Mouse (Mus musculus) cerebellum, adult 11-12 months (tissue): ENCODE measurements around the gene Frmd4a.

ENCODE experiments used
- DNase-seq: peaks from one replicate; pipeline ENCODE4 v3.0.0; 2022

Gene Frmd4a

DNA sequence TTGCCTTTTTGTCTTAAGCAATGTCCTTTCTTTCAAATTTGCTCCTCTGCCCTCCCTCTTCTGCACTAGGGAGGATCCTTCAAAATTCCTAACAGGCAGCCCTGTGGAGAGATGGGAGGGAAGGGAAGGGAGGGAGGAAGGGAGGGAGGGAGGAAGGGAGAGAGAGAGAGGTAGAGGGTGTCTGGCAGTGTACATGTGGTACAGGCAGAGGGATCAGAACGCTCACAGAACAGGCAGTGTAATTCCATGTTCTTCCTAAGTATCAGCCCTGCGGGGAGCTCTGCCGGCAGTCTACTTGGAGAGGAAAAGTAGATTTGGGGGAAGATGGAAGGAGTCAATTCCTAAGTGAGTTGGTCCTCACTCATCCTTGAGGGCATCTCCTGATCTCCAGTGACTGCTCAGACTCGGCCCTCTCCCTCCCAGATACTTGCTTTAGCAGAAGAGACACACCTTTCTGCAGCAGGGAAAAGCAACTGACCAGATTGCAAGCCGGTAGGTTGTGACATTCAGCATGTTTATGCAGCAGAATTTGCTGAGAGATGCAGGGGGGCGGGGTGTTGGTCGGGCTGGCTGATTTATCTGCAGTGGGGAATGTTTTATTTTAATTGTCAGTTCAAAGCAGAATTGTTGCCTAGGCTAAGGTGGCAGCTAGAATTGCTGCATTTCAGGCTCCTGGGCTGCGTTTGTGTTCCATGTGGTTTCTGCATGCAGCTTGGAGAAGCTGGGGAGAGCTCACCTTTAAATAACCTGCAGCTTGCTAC is at the start of gene Frmd4a:
Frmd4a (plus strand) TSS at position 190 of the 761 bp plus-strand sequence.
- DNase-seq, result no peak

DNA sequence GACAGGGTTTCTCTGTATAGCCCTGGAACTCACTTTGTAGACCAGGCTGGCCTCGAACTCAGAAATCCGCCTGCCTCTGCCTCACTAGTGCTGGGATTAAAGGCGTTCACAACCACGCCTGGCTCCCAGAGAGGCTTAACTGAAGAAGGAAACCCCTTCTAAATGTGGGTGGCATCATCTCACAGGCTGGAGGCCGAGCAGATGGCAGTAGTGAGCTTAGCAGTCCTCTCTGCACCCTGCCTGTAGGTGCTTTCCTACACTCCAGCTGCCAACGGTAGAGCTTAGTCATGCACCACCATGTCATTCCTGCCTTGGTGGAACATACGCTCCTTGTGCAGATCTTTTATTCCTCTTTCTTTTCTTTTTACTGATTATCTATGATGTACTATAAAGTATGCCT is 28.6 kb upstream of the Frmd4a start:
- DNase-seq, result no peak

GRCm38 (mm10) chr2:3990431-3990830 is 27.1 kb upstream of the Frmd4a start:
- DNase-seq, result no peak

DNA sequence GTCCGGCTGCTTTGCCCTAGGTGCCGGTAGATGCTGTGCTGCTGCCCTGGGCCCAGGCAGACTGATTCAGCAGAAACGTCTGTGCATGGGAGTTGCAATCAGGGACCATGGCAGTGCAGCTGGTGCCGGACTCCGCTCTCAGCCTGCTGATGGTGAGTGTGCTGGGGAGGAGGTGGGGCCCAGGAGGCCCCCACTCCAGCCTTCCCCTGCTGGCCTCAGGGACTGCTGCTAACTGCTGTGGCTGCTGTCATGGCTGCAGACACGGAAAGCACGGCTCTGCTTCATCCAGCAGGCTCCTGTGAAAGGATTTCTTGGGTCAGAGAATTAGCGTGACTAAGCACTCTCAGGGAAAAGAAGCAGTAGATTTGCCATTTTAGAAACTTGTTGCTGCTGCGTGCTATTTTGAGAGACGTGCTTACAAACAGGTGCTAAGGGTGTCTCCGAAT is 937 bp downstream of the Frmd4a start:
- peak; percentile 10 for DNase-seq

DNA sequence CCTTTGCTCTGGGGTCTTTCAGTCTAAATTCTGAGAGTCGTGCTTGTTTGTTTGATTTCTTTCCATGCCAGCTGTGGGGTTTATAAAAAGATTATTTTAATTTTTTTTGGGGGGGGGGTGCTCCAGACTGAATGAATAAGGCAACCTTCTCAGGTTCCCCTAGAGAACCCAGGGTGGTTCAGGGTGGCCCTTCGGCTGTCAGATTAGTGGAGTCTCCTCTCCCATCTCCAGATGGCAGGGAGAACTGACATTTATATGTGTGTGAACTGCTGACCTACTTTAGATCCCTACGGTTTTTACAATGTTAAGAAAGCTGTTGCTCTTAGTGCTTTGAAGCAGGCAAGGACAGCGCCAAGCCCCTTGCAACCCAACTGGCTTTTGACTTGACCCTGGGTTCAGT is 1.4 kb downstream of the Frmd4a start:
- DNase-seq, result no peak

DNA sequence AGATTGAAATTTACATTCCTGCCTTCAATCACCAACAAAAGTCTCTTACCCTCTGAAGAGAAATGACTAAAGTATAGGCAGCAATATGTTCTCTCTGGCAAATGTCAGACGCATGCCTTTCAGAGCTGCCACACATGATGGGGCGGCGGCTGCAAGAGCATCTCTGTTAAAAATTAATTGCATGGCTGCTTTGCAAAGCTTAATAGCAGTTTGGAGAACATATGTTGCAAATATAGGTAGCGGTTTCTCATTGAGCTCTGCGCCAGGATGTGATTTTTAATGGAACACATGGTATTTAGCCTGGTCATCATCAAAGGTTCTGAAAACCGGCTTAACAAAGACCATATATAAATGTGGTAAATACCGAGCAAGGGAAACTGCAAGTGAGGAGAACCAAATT is 7.4 kb downstream of the Frmd4a start:
- no peak for DNase-seq

DNA sequence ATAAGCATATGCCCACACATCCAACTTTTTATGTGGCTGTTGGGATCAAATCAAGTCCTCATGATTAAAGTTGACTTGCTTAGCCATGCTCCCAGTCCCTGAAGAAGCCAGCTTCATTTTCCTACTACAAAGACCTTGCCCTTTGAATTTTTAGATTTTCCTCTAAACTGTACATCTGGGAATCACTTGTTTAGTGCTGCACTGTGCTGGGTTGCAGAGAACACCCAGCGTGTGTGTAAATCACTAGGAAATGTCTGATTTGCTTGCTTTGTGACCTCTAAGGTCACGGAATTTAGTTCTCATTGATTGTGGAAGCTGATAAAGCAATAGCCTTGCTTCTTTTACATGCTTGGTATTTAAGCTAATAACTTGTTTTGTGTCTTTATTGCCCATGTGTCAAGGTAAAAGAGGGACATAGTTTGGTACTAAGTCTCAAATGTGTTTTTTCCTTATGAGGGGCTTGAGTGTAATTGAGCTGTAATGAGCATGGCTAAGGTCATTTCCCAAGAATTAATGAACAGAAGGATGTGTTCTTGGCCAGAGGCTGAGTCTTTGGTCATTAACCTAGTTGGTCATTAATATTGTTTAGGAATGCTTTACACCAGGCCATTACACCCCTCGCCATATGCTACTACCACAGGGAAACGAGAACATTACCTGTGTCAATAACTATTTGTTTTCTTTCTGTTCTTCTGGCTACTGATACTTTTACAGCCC is 11.7 kb downstream of the Frmd4a start:
- DNase-seq, result no peak

- DNase-seq, result no peak
Observed at GRCm38 (mm10) chr2:4036153-4036589, 18.7 kb downstream of the Frmd4a start.

- no peak for DNase-seq
Observed at GRCm38 (mm10) chr2:4036651-4037117, 19.2 kb downstream of the Frmd4a start.

GRCm38 (mm10) chr2:4042009-4042408 is 24.5 kb downstream of the Frmd4a start:
- DNase-seq, result no peak

DNA sequence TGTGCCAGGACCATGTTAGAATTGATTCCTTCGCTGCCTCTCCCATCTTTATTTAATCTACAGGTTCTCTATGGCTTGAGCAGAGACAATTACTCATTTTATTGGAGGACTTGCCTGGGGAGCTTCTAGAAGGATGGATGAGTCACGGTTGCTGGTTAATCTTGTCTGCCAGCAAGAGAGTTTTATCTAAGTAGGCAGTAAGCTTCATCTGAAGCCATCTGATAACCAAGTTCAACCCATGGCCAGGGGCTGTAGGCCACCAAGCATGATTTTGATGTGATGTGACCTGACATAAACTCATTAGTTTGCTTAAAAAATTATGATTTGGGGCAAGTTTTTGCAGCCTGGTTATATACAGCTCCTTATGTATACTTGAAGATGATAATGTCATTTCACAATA is 38.0 kb downstream of the Frmd4a start:
- no peak for DNase-seq

DNA sequence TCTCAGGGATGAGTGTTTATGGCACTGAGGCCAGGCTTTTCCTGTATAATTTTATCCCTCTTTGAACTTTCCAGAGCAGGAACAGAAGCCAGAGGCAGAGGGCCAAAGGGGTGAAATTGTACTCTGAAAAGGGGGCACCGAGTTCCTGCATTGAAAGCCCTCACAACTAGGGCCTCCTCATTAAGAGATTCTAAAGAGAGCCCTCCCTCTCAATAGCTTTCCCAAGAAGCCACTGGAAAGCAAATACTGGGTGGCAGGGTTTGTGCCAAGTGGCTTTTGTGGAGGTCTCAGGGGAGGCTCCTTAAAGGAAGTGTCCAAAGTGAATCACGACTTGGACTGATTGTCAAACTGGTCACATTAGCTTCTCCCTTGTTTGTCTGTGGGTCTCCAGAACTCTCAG is 43.2 kb downstream of the Frmd4a start:
- DNase-seq, result peak; percentile 29

- DNase-seq, result no peak
Observed at GRCm38 (mm10) chr2:4071831-4072230, 54.3 kb downstream of the Frmd4a start.

DNA sequence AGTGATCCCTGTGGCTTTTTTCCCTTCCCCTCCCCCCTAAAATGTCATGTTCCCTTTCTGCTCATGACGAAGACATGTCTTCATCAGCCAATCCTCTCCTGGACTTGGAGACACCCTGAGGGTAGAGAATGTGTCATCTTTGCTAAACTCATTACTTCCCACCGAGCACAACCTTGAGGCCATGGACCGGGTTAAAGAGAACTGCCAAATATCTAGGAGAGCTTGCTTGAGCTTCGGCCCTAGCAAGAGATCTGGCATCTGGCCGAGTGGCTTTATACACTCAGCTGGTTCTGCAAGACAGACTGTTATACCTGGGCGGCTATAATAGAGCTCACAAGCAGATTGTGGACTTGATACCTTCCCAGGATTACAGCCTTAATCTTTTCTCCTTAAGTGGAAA is 66.4 kb downstream of the Frmd4a start:
- DNase-seq, result peak; percentile 39

DNA sequence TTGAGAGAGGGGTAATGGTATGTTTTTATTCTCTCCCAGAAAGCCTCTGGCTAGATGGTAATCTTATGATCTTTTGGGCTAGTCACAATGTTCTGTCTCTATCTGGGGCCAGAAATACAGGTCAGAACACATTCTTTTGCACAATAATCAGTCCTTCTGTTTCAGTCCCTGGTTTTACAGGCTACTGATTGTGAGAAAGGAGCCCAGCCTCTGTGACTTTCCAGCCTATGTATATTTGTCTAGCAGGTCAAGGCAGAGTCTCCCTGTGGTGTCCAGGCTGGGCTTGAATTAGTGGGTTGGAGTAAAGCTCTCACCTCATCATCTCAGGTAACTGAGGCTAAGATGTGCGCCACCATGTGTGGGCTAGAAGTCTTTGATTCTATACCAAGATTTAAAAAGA is 80.1 kb downstream of the Frmd4a start:
- DNase-seq, result no peak

- no peak for DNase-seq
Observed at GRCm38 (mm10) chr2:4098948-4099776, 81.6 kb downstream of the Frmd4a start.

GRCm38 (mm10) chr2:4099777-4100104 is 82.2 kb downstream of the Frmd4a start:
- no peak for DNase-seq

DNA sequence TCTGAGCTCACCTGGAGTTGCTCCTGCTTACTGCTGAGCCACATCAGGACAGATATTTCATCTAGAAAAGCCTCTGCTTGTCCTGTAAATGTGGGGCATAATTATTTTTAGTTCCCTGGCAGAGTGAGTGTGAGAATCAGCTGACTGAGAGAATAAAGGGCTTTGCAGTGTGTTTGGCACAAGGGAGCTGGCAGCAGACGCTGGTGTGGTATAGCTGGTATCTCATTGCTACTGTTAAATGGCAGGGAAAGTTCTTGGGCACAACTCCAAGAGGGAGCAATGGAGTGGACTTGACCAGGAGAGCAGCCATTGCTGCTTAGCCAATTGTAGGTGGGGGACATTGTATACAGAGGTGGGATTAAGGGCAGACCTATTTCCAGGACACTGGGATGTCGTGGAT is 83.9 kb downstream of the Frmd4a start:
- no peak for DNase-seq

GRCm38 (mm10) chr2:4113303-4113920 is 95.9 kb downstream of the Frmd4a start:
- no peak for DNase-seq

GRCm38 (mm10) chr2:4119678-4120458 is 102.4 kb downstream of the Frmd4a start:
- DNase-seq, result no peak

- DNase-seq, result no peak
Observed at GRCm38 (mm10) chr2:4131216-4131615, 113.7 kb downstream of the Frmd4a start.

DNA sequence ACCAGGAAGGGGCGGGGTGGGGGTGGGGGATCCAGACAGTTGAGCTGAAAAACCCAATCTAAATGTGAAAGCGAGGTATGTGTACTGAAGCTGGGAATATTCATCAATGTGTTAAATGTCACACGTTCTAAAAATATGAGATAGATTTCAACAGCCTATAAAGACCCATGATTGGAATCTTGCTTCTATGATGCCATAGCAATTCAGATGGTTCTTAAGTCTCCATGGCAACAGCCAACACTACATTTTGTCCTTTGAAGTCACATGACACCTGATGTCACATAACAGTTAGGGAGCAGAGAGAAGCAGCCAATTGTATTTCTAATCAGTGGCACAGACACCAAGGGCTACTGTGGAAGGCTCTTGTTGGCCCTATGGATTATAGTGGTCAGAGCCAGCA is 120.0 kb downstream of the Frmd4a start:
- no peak for DNase-seq
